Mouse (Mus musculus): ENCODE results near the gene Trim39. TPM values are rescaled to one million over a fixed set of nuclear protein-coding genes. Genes with fewer than 3 reads are reported as not detected.

The Trim39 gene
- polyA plus RNA-seq, 1 experiment from 2014 or later = 16.8 TPM

Other genes starting within 250 kb of the Trim39 start
- gene H2-T23, start 239.4 kb downstream of the Trim39 start, polyA plus RNA-seq (2015; fragmentation: Nextera tagmentation; extraction: Ambion mirVana) = 7.2 and 11.7 TPM in 2 replicates
- 18.8 and 19.4 TPM in 2 replicates for gene H2-T22, start 229.5 kb downstream of the Trim39 start, polyA plus RNA-seq (2015; fragmentation: Nextera tagmentation; extraction: Ambion mirVana)
- not detected in 2 replicates for gene Gm6034, start 229.3 kb downstream of the Trim39 start, polyA plus RNA-seq (2015; fragmentation: Nextera tagmentation; extraction: Ambion mirVana)
- gene Gm11127, start 213.9 kb downstream of the Trim39 start, polyA plus RNA-seq (2015; fragmentation: Nextera tagmentation; extraction: Ambion mirVana) = not detected in 2 replicates
- not detected in 2 replicates for gene Gm19684, start 150.6 kb downstream of the Trim39 start, polyA plus RNA-seq (2015; fragmentation: Nextera tagmentation; extraction: Ambion mirVana)
- gene Gm7030, start 142.8 kb downstream of the Trim39 start, polyA plus RNA-seq (2015; fragmentation: Nextera tagmentation; extraction: Ambion mirVana) = not detected in 2 replicates
- gene Gm8909, start 103.7 kb downstream of the Trim39 start, polyA plus RNA-seq (2015; fragmentation: Nextera tagmentation; extraction: Ambion mirVana) = 24.5 and 27.5 TPM in 2 replicates
- 0.80 and 1.1 TPM in 2 replicates for gene H2-T3, start 82.0 kb downstream of the Trim39 start, polyA plus RNA-seq (2015; fragmentation: Nextera tagmentation; extraction: Ambion mirVana)
- 193 and 196 TPM in 2 replicates for gene Rpp21, start 14.2 kb downstream of the Trim39 start, polyA plus RNA-seq (2015; fragmentation: Nextera tagmentation; extraction: Ambion mirVana)
- gene H2-M10.2, start 14.2 kb upstream of the Trim39 start, polyA plus RNA-seq (2015; fragmentation: Nextera tagmentation; extraction: Ambion mirVana) = not detected in 2 replicates
- not detected in 2 replicates for gene H2-M10.1, start 53.9 kb upstream of the Trim39 start, polyA plus RNA-seq (2015; fragmentation: Nextera tagmentation; extraction: Ambion mirVana)
- gene H2-M10.3, start 96.2 kb upstream of the Trim39 start, polyA plus RNA-seq (2015; fragmentation: Nextera tagmentation; extraction: Ambion mirVana) = not detected in 2 replicates
- not detected in 2 replicates for gene H2-M10.4, start 190.1 kb upstream of the Trim39 start, polyA plus RNA-seq (2015; fragmentation: Nextera tagmentation; extraction: Ambion mirVana)